Mouse (Mus musculus) neutrophil, adult 5-6 weeks (primary cell): ENCODE data around the gene Bfsp2. TPM values are rescaled to one million over a fixed set of nuclear protein-coding genes. Genes with fewer than 3 reads are reported as not detected.
A peak's percentile ranks its signal among the peaks of the same experiment; 100 is the strongest.
"Not testable (repeated sequence)": the region's sequence is repeated elsewhere in the genome, so short reads cannot be mapped to it uniquely, and the experiment has no call there.

Source experiments
- ATAC-seq: fragments of 151-379, 151-347 bp; 2 replicates; pipeline ENCODE4 v1.8.0; 2017; ENCODE audit warnings: mild to moderate bottlenecking, moderate TSS enrichment; ENCODE audit not compliant: insufficient number of reproducible peaks, poor library complexity, low FRiP score, severe bottlenecking; ENCODE audit errors: extremely low read depth
- total RNA-seq: library from RNA; stranded (forward); fragments of 200-1000 nt; gene quantifications from 2 replicates; pipeline ENCODE4 v1.2.3, GENCODE M21; 2017

Gene Bfsp2
- total RNA-seq, 1 experiment from 2014 or later = 24.9 TPM

DNA sequence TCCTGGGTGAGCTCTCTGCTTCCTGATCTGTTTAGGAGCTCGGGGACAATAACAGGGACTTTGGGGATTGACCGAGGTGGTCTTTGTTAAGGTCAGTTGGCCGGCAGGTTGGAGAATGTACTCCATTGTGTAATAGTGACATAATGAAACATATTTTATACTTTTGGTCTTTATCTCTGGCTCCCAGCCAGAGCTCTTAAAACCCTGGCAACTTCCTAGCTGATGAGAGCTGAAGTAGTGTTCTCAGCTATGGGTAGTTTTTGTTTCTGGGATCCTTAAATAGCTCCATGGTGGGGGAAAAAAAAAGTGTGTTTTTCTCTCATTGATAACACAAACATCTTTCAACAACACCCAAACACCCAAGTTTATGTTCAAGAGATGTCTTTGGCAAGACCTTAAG is 39.6 kb downstream of the Bfsp2 start:
- no peak for ATAC-seq

DNA sequence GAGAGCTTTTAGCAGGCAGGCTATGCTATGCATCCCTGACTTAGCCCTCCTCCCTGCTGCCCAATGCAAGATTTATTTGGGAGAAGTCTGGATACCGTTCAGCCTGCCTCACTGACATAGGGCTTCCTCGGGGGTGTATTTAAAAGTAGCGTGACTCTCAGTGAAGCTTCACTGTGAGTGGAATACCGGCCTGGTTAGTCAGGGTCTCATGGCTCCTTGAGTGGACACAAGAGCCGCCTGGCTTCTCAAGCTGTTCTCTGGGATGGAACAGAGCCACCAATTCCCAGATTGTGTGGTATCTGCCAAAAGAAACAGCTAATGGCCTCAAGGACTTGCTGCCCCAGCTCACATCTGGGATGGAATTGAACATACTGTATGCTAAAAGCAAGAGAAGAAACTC is 43.1 kb downstream of the Bfsp2 start:
- ATAC-seq = no peak

DNA sequence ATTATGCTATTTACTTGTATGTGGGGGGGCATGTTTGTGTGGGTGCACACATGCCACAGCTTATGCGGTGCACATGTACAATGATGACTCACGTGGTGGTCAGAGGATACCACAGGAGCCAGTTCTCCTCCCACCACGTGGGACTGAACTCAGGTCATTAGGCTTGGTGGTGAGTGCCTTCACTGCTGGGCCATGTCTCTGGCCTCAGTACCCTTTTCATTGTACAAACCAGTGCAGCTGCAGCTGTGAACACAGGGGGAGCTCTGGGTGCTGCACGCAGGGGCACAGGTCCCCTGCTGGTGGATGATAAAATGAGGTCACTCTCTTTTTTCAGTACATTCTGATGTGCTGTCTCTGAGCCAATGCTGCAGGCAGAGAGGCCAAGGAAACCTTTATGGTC is 46.1 kb downstream of the Bfsp2 start:
- peak; percentile 84 for ATAC-seq

DNA sequence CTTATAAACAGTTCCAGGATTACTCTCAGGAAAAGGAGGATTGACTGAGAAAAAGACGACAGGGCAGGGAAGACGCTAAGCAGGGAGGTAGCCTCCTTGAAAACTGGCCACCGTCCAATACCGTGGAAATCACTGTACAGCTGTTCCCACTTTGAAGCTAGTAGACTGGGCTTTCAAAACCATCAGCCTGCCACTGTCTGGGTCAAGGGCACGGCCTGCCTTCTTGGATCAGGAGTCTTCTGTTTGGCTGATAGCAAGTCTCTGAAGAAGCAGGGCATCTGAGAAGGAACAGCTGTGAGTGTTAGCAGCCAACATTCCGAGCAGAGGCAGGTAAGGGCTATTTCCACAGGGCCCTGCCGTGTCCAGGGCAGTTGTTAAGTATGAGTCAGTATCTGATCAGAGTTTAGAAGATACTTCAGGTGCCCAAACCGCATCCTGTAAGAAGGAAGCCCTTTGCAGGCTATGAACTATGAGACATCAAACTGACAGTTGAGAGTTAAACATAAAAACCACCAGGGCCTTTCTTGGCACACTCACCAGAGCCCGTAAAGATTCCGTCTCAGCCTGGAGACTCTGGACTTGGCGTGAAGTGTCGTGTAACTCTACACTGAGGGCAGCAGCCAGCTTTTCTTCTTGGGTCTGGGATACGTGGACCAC is 48.0 kb downstream of the Bfsp2 start:
- ATAC-seq = no peak

DNA sequence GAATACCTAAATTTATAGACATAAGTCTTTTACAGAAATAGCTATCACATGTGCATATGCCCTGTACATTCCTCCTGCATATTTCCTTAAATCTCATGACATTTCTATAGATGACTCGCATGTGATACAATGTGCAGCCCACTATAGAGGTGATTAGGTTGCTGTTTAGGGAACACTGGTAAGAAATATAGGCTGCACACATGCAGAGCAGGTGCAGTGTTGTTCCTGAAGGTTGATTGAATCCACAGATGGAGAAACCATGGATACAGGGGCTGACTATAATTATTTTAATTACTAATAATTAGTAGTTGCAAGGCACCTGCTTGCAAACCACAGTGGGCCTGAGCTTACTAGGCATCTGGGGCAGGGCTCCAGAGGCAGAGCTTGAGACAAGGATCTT is 48.5 kb downstream of the Bfsp2 start:
- ATAC-seq = no peak

DNA sequence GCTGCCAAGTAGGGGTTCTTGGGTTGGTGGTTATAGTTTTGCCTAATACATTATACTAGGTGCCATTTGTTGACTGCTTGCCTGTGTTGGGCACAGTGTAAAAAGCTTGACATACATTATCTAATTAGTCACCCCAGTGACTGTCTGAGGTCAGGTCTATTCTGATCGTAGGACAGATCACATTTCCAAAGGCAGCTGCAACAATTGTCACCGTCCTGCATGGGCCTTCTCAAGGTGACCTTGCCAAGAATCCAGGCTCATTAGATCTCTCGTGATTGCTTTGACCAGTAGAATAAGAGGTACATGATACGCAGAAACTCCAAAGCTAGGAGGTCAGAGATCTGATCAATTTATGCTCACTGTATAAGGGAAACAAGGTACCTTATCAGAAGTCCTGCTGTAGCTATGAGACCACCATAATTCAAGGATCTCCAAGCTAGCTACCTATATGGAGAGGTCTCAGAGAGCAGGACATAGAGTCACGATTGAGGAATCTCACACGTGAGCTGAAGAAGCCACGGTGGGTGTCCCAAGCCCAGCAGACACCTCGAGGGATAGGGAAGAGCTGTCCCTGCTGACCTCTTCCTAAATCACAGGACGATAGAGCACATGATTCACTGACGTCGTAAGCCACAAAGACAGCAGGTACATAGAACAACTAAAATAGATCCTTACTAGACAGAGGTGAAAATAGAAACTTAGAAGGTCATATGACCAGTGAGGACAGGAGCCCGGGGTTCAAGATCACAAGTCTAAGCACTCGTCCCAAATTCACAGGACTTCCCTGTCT is 49.6 kb downstream of the Bfsp2 start:
- ATAC-seq = no peak

DNA sequence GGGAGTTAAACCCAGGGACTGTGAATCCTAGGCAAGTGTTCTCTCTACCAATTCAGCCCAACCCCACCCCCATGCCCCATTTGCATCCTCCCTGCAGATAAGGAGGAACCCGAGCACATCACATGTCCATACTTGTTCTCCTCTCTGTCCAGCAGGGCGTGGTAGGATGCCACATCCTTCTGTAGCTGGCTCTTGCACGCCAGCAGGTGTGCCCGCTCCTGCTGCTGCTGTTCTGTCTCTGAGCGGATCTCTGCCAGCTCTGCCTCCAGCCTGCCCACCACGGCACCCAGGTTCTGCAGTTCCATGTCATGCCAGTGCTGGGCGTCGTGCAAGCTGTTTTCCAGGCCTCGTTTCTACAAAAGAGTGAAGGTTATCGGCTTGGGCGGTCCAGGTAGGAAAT is 53.8 kb downstream of the Bfsp2 start:
- ATAC-seq = peak; percentile 45; the same call in 1 of the 2 replicates

DNA sequence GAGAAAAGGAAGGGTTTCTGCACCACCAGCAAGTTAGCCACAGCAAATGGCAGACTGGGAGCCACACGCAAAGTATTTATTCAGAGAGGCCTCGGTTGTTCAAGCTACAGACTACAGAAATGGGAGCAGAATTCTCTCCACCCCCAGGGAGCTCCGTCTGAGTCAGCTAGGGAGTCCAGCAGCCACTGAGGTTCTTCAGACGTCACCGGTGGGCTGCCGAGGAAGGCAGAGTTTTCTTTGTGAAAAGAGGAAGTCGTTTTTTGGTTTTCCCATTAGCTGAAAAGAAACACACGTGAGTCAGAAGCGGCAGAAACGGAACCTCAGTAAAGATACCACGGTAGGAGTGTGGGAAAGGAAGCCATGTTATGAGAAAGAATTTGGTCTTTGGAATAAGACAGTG is 55.4 kb downstream of the Bfsp2 start:
- peak; percentile 74 for ATAC-seq

DNA sequence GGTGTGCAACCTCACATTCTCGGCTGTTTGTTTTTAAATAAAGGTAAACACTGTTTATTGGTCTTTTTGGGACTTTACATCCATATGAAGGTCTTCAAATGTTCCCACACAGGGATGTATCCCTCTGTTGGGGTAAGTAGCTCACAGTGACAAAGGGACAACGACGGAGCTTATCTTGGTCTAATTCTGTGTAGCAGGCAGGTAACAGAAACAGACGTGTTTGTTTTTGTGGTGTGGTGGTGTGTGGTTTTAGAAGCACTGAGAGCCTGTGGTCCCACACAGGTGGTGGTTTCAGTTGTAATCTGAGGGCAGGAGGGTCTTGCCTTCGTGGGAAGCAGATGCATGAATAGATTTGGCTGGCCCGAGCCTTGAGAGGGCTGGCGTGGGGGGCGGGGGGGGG is 56.3 kb downstream of the Bfsp2 start:
- no peak for ATAC-seq

DNA sequence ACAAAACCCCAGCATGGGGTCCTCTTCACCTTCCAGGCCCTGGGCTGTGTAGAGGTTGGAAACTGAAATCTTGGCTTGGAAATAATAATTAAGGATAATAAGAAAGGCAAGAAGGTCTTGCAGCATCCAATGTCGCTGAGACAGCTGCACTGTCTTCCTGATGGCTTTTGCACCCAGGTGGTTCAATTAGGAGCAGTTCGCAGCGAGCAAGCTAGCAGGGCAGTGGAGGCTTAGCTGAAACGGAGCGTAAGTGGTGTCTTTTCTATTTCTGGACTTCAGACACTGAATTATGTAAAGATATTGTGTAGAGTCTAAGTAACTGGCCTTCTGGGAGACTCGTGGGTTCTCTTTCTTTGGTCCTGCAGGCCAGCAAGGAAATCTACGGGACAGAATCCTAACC is 56.8 kb downstream of the Bfsp2 start:
- no peak for ATAC-seq

DNA sequence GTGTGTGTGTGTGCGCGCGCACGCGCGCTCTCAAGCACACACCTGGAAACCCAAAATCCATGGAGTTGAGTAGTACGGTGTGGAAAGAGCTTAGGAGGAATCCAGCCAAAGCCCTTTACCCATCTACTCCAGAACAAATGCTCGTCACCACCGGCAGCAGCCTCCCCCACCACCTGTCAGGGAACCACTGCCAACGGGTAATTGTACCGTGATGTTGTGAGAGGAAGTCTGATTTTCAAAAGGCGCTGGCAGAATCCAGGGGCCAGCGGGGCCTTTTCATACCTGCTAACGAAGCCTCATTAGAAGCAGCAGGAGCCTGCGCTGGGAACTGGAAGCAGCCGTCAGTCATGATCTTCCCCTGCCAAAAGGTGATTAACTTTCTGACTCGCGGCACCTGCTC is 57.4 kb downstream of the Bfsp2 start:
- no peak for ATAC-seq

DNA sequence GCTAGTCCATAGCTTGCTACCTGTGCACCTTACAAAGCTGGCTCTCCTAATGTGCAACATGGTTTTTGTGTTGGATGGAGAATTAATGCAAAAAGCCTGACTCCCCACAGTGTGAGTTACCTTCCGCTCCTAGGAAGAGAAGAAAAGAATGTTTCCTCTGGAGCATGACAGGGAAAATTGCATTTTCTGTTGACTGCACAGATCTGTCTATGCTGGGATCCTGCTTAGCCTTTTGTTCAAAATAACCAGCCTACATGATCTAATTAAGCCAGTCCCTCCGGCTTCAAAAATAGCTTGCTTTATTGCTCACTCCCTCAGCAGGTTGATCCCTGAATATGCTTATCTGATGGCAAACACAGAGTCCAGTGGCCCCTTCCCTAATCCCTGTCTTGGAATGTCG is 59.4 kb downstream of the Bfsp2 start:
- ATAC-seq = no peak

DNA sequence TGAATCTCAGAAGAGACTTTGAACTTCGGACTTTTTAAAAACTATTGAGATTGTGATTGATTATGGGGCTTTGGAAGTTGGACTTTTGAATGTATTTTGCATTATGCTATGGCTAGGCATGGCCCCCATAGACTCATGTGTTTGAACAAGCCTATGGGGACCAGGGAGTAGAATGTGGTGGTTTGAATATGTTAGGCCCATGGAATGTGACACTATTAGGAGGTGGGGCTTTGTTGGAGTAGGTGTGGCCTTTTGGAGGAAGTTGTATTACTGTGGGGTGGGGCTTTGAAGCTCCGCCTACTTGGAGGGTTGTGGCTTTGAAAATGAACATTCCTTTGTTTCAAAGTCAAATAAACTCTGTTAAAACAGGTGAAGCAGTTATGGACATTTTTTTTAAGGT is 61.4 kb downstream of the Bfsp2 start:
- no peak for ATAC-seq

DNA sequence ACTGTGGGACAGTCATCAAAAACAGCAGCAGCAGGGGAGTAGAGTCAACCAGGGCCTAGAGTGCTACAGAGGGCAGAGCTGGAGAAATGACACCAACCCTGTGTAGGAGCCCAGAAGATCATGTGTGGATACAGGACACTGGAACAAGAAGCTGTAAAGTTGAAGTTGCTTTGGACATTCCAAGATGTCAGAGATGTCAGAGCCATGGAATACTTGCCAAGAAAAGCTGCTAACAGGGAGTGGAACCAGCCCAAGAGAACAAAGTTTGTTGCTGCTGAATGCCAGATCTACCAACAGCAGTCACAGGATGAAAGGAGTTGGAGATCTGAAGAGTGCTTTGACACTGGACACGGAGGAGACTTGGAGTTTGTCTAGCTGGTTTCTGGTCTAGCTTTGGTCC is 62.0 kb downstream of the Bfsp2 start:
- ATAC-seq = not testable (repeated sequence)

DNA sequence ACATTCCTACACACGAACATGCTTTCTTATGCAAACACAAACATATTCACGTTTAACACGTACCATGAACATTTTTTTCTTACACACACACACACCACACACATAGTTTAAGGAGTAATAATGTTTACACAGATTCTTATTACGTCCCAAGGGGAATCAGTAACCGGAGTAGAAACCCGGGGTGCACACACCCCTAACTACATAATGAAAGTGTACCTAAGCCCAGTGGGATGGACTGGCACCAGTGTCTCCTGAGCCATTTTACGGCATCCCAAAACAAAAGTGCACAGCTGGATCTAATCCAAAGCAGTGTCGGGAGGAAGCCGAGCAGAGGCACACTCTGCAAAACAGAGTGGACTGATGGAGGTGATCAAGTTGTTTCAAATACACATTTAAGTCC is 66.8 kb downstream of the Bfsp2 start:
- no peak for ATAC-seq

DNA sequence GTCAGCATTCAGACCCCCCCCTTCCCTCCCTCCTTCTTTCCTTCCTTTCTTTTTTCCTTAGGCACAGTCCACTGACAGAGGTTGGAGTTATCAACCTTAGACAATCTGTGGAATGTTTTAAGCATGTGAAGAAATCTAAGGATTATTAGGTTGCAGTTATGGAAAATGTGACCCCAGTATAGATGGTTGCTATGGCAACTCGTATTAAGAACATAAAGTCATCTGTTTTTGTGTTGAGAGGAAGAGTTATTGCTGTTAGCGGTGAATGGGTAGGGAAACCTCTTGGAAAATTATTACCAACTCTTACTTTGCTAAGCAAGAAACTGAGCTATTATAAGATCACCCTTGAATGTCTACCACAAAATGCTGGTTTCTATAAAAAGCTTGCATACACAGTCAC is 71.1 kb downstream of the Bfsp2 start:
- no peak for ATAC-seq

DNA sequence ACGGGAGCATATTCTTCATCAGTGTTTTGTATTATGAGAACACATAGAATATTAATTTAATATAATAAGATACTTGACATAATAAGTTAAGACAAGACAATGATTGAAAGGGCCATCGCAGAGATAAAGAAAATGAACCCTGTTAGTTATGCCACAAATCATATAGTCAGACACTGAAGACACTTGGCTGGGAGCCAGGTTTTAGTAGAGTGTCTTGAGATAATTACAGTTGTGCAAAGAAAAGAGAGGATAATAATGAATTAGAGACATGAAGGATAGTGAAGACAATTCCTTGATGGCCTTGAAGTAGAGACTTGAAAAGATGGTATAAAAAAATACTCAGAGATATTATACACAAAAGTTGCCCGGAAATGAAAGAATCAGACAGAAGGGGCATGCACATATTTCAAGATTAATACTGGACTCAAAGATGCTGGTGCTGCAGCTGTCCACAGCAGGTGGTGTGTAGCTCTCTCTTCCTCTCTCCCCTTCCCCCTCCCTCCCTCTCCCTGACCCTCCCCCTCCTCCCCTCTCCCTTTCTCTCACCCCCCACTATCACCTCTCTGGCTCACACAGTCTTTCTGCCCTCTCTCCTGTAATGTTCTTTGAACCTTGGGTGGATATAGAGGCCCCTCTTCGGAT is 72.0 kb downstream of the Bfsp2 start:
- no peak for ATAC-seq

DNA sequence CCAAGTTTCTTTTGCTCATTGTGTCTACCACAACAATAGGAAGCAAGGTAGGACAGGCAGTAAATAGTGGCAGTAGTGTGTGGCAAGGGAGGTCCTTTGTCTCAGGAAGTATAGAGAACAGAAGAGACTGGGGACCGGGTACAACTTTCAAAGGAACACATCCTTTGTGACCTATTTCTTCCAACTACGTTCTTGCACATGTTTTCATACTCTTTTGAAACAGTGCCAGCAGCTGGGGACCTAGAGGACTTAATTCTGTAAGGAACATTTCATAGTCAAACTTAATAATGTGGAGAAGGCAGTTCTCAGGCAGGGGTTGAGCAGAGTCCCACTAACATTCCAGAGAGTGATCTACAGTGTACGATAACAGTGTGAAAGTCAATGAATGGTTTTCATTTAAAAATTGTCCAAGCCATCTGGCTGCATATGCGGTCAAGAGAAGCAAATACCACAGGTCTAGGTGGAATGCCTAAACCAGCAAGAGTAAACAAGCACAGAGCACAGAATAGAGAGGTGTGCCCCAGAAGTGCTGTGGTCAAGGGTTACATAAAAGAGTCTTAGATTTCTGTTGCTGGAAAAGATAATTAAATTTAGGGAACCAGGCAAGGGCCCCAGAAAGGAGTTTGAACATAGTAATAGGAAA is 76.8 kb downstream of the Bfsp2 start:
- ATAC-seq = no peak

DNA sequence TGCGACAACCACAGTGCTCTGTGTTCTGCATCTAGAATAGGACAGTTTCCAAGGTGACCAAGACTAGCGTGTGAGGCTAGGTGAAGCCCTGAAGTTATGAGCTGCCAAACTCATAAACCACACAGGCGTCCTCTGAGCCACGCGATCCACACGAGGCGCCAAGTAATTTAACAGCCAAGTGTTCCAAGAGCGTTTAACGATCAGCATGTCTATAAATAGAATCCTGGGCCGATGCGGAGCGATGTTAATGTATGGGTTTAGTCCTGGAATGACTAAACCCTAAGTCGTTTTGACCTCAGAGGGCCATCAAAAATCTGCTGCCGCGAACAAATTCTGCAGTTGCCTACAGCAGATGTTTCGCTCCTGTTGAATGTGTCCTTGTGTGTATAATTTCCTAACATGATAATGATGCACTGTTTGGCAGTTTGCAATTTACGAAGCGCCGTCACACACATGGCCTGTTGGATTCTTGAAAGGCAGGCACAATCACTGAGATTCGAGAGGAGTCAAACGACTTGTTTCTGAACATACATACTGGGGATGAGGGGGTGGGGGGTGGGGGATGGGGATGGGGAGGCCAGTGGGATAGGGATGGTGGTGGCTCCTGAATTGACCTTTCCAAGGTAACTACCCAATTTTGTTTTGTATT is 81.6 kb downstream of the Bfsp2 start:
- ATAC-seq = no peak
